In genomic region chr12:79409126-79409860, GRCm38 (mm10) we compare ENCODE assay signal across 29 mouse cellular contexts.
A peak's percentile ranks its signal among the peaks of the same experiment; 100 is the strongest.
DNase-seq lines count a peak whose midpoint lies in the region; ATAC-seq and TF ChIP-seq lines count a peak whose summit lies in the region.
"Had no signal": no experiment of that assay in that cellular context is flagged by ENCODE, and none has a peak within 500 bp of the region (broad histone marks: within the 10 kb centered on the region; RNA-seq: fewer than 3 reads in every experiment).

No protein-coding gene starts in this region.

- H3K4me2 ChIP-seq in intestine, embryonic 16.5 days (ENCODE audit: low read depth, low read length) = no peak overlapping the region
- H3K4me2 ChIP-seq in intestine, postnatal 0 days (replicated peaks; ENCODE audit: low read depth) = no peak overlapping the region
- no peak overlapping the region for H3K4me2 ChIP-seq in lung, postnatal 0 days (replicated peaks; ENCODE audit: low read depth, low read length)
- no peak overlapping the region for H3K4me2 ChIP-seq in stomach, embryonic 14.5 days (replicated peaks; ENCODE audit: low read depth, low read length)
- H3K4me2 ChIP-seq: heart, embryonic 12.5 days; kidney, embryonic 15.5 days; limb, embryonic 12.5 days; liver, embryonic 15.5 days; midbrain, embryonic 13.5 days; neural tube, embryonic 13.5 days had no signal

- TF ChIP-seq CTCF in intestine, postnatal 0 days (IDR thresholded peaks at IDR 0.05; ENCODE audit: low read depth) = no peak
- TF ChIP-seq CTCF in lung, postnatal 0 days (IDR thresholded peaks at IDR 0.05) = no peak

- 59% methylated on average over 3 of the region's 4 CpGs for WGBS in intestine, embryonic 16.5 days
- WGBS in intestine, postnatal 0 days = 69% methylated on average over 3 of the region's 4 CpGs
- WGBS in lung, postnatal 0 days = 58% methylated on average over 4 of the region's 4 CpGs
- WGBS in stomach, embryonic 14.5 days = 39% methylated on average over 3 of the region's 4 CpGs

- peak overlapping the region; percentile 33 for H3K27ac ChIP-seq in intestine, embryonic 16.5 days (ENCODE audit: low read length)
- H3K27ac ChIP-seq in intestine, postnatal 0 days (ENCODE audit: low read depth, low read length) = no peak overlapping the region
- H3K27ac ChIP-seq in lung, postnatal 0 days (ENCODE audit: low read length) = peak overlapping the region; percentile 12; the same call in 1 of the 2 replicates
- H3K27ac ChIP-seq in stomach, embryonic 14.5 days (ENCODE audit: low read length) = peak overlapping the region; percentile 71; the same call in 1 of the 2 replicates
- H3K27ac ChIP-seq: forebrain, embryonic 10.5 days; heart, adult 2 months; kidney, embryonic 15.5 days; layer of hippocampus, adult 2 months; left cerebral cortex, adult 2 months; limb, embryonic 12.5 days; liver, embryonic 15.5 days; midbrain, embryonic 13.5 days; neural tube, embryonic 13.5 days had no signal

- peak; percentile 70 for DNase-seq in lung, postnatal 0 days (ENCODE audit: low spot score)
- no peak for DNase-seq in lung, postnatal 25 days (ENCODE audit: low spot score)
- no peak for DNase-seq in testis, postnatal 10 days (ENCODE audit: low spot score)
- no peak for DNase-seq in adipocyte (ENCODE audit: low spot score)
- DNase-seq: adrenal gland, postnatal 10 days; B cell, adult 2 months; cerebellum, adult 8-10 months; cerebellum, postnatal 25 days; heart, adult 2 months; kidney, adult 11 months; kidney, postnatal 36 days; lung, postnatal 36 days; thymus, adult 2 months; thymus, postnatal 4 days had no signal

- H3K9ac ChIP-seq in intestine, embryonic 16.5 days (ENCODE audit: low read depth, low read length) = no peak overlapping the region
- no peak overlapping the region for H3K9ac ChIP-seq in intestine, postnatal 0 days (ENCODE audit: low read depth, low read length)
- no peak overlapping the region for H3K9ac ChIP-seq in lung, postnatal 0 days (replicated peaks; ENCODE audit: low read depth)
- H3K9ac ChIP-seq in stomach, embryonic 14.5 days (replicated peaks; ENCODE audit: low read depth, low read length) = no peak overlapping the region
- H3K9ac ChIP-seq: heart, embryonic 12.5 days; kidney, embryonic 15.5 days; limb, embryonic 12.5 days; liver, embryonic 15.5 days; midbrain, embryonic 13.5 days; neural tube, embryonic 13.5 days had no signal

- H3K4me3 ChIP-seq in intestine, embryonic 16.5 days (ENCODE audit: low read length) = no peak overlapping the region
- H3K4me3 ChIP-seq in intestine, postnatal 0 days (ENCODE audit: low read depth, low read length) = no peak overlapping the region
- no peak overlapping the region for H3K4me3 ChIP-seq in lung, postnatal 0 days (ENCODE audit: low read depth, low read length)
- H3K4me3 ChIP-seq in stomach, embryonic 14.5 days (ENCODE audit: low read depth, low read length) = no peak overlapping the region
- H3K4me3 ChIP-seq: forebrain, embryonic 10.5 days; heart, adult 2 months; heart, embryonic 12.5 days; kidney, embryonic 15.5 days; layer of hippocampus, adult 2 months; left cerebral cortex, adult 2 months; limb, embryonic 12.5 days; liver, embryonic 15.5 days; megakaryocyte, embryonic 14.5 days; midbrain, embryonic 13.5 days; neural tube, embryonic 13.5 days had no signal

- H3K4me1 ChIP-seq in intestine, embryonic 16.5 days (ENCODE audit: control insufficient read depth, insufficient read depth, low read length) = no peaks in the 10 kb centered on the region
- H3K4me1 ChIP-seq in intestine, postnatal 0 days (replicated peaks; ENCODE audit: control insufficient read depth, insufficient read depth, low read length) = no peaks in the 10 kb centered on the region
- no peaks in the 10 kb centered on the region for H3K4me1 ChIP-seq in lung, postnatal 0 days (ENCODE audit: insufficient read depth, low read depth, low read length)
- 0 out of 2 replicates have a peak, but pooled peaks cover 2% of the 10 kb centered on the region for H3K4me1 ChIP-seq in stomach, embryonic 14.5 days (ENCODE audit: control insufficient read depth, insufficient read depth, low read length)
- H3K4me1 ChIP-seq: kidney, embryonic 15.5 days; limb, embryonic 12.5 days; liver, embryonic 15.5 days; megakaryocyte, embryonic 14.5 days had no signal

- H3K9me3 ChIP-seq in intestine, embryonic 16.5 days (ENCODE audit: control insufficient read depth, low read length) = no peaks in the 10 kb centered on the region
- no peaks in the 10 kb centered on the region for H3K9me3 ChIP-seq in intestine, postnatal 0 days (ENCODE audit: control insufficient read depth)
- no peaks in the 10 kb centered on the region for H3K9me3 ChIP-seq in lung, postnatal 0 days (ENCODE audit: low read length)
- no peaks in the 10 kb centered on the region for H3K9me3 ChIP-seq in stomach, embryonic 14.5 days (ENCODE audit: control insufficient read depth, low read depth, low read length)
- H3K9me3 ChIP-seq: forebrain, embryonic 10.5 days; heart, embryonic 12.5 days; kidney, embryonic 15.5 days; limb, embryonic 12.5 days; liver, embryonic 15.5 days; megakaryocyte, embryonic 14.5 days; midbrain, embryonic 13.5 days; neural tube, embryonic 13.5 days had no signal

- no peak for TF ChIP-seq EP300 in lung, postnatal 0 days (IDR thresholded peaks at IDR 0.05)

- no peaks in the 10 kb centered on the region for H3K36me3 ChIP-seq in intestine, embryonic 16.5 days (ENCODE audit: control insufficient read depth, insufficient read depth, low read length)
- H3K36me3 ChIP-seq in intestine, postnatal 0 days (ENCODE audit: control insufficient read depth, insufficient read depth) = no peaks in the 10 kb centered on the region
- no peaks in the 10 kb centered on the region for H3K36me3 ChIP-seq in lung, postnatal 0 days (ENCODE audit: insufficient read depth, low read length)
- no peaks in the 10 kb centered on the region for H3K36me3 ChIP-seq in stomach, embryonic 14.5 days (ENCODE audit: control insufficient read depth, insufficient read depth, low read length)
- H3K36me3 ChIP-seq: forebrain, embryonic 10.5 days; heart, embryonic 12.5 days; kidney, embryonic 15.5 days; limb, embryonic 12.5 days; liver, embryonic 15.5 days; midbrain, embryonic 13.5 days; neural tube, embryonic 13.5 days had no signal

- no peaks in the 10 kb centered on the region for H3K27me3 ChIP-seq in intestine, embryonic 16.5 days (replicated peaks; ENCODE audit: control insufficient read depth, insufficient read depth, low read length)
- no peaks in the 10 kb centered on the region for H3K27me3 ChIP-seq in intestine, postnatal 0 days (replicated peaks; ENCODE audit: control insufficient read depth, insufficient read depth, low read length)
- no peaks in the 10 kb centered on the region for H3K27me3 ChIP-seq in lung, postnatal 0 days (replicated peaks; ENCODE audit: insufficient read depth, low read length)
- H3K27me3 ChIP-seq in stomach, embryonic 14.5 days (ENCODE audit: control insufficient read depth, insufficient read depth, low read length) = no peaks in the 10 kb centered on the region
- H3K27me3 ChIP-seq: heart, embryonic 12.5 days; kidney, embryonic 15.5 days; limb, embryonic 12.5 days; liver, embryonic 15.5 days; megakaryocyte, embryonic 14.5 days; midbrain, embryonic 13.5 days; neural tube, embryonic 13.5 days had no signal

- no peak for ATAC-seq in intestine, embryonic 16.5 days
- ATAC-seq in intestine, postnatal 0 days = no peak
- ATAC-seq in lung, postnatal 0 days = peak; percentile 80
- no peak for ATAC-seq in stomach, embryonic 14.5 days (ENCODE audit: insufficient number of reproducible peaks, insufficient read depth, low FRiP score, low read depth)
- ATAC-seq: forebrain, embryonic 16.5 days; hindbrain, embryonic 16.5 days; midbrain, embryonic 13.5 days had no signal
